Mouse (Mus musculus) heart, adult 18-20 months (tissue): Measurements from ENCODE around the gene Pigx. TPM values are rescaled to one million over a fixed set of nuclear protein-coding genes. Genes with fewer than 3 reads are reported as not detected.
A peak's percentile ranks its signal among the peaks of the same experiment; 100 is the strongest.
"Not testable (repeated sequence)": the region's sequence is repeated elsewhere in the genome, so short reads cannot be mapped to it uniquely, and the experiment has no call there.

Experiments used
- DNase-seq, 2 experiments: peaks; one replicate each; pipeline ENCODE4 v3.0.0; 2021 to 2022; ENCODE audit warnings: mixed read lengths in 1 of 2
- total RNA-seq, 2 experiments: library from RNA; stranded (reverse); gene quantifications; 2 replicates each; pipeline ENCODE4 v1.2.3; 2021

The Pigx gene
- total RNA-seq, 2 experiments from 2014 or later, result 16.7 to 16.9 TPM

DNA sequence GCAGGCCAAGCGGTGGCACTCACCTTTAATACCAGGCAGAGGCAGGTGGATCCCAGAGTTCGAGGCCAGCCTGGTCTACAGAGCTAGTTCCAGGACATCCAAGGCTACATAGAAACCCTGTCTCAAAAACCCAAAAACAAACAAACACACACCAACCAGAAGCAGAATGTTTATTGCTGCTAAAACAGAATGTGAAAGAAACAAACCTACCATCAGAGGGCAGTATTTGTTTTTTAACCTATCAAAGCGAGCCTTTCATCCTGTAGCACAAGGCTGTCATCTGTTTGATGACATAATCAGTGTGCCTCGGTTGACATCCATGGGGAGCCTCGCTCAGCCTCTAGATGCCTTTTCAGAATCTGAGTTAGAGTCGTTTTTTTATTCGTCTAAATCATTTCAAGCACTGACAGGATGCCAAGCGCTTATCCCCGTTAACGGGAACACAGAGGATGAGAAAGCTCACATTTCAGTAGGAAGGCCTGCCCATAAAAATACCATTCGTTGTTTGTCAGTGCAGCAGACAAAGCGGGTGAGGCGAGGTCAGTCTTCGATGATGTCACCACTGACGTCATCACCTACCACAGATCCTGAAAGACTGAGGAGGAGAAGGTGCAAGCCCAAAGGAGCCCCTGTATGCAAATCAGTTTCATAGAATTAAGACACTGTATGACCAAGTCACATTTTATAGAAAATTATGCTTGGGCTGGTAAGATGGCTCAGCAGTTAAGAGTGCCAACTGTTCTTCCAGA lies 11.6 kb upstream of the Pigx start:
- no peak for DNase-seq

DNA sequence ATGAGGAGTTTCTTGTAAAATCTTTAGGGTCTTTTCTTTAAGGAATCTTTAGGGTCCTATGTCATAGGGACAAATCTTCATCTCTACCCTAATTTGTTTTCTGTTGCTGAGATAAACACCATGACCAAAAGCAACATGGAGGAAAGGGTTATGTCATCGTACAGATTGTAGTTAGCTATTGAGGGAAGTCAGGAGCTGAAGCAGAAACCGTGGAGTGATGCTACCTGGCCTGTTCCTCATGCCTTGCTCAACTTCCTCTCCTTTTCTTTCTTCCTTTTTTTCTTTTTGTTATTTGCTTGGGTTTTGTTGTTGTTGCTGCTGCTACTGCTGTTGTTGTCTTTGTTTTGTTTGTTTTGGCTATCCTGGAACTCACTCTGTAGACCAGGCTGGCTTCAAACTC lies 9.0 kb upstream of the Pigx start:
- DNase-seq, result no peak

DNA sequence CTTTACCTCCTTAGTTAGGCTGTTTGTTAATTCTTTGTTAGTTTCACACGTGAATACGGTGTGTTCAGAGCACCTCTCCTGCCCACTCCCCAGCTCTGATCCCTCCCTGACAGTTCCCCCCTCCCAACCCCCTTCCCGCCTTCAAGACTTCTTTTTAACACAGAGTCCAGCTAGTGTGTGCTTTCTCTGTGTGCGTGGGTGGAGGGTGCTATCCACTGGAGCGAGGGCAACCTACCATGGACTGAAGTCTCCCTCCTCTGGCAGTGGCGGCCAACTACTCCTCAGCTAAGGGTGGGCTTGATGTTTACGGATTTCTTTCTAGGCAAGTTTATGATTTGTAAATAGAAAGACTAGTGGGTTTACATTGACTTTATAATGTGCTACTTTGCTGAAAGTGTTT lies 8.6 kb upstream of the Pigx start:
- no peak for DNase-seq

DNA sequence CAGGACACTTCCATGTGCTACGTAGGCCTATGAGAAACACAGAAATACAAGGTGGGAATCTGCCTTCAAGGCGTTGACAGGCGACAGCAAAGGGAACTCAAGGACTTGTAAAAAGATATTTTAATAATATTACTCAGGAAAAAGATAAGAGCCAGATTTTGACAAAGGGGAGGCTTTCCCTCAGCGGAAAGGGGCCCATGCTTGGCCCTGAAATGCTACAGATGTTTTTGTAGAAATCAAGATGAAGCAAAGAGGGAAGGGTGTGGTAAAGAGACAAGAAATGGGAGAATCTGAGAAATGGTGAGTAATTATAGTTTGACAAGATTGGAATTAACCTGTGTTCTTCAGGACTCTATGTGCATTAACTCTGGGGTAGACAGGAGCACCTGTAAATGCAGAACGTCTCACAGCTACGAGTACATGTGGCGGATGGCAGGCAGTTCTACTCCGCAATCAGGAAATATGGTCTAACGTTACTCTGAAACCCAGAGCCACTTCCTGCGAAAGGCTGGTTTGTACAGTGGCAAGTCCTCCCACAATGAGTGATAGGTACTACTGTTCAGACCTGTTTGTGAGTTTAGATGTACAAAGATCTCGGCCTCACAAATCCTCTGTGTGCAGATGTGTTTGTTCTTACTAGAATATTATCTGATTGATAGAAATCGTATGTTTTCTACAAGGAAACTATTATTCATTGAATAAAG lies 8.0 kb upstream of the Pigx start:
- DNase-seq, result no peak

DNA sequence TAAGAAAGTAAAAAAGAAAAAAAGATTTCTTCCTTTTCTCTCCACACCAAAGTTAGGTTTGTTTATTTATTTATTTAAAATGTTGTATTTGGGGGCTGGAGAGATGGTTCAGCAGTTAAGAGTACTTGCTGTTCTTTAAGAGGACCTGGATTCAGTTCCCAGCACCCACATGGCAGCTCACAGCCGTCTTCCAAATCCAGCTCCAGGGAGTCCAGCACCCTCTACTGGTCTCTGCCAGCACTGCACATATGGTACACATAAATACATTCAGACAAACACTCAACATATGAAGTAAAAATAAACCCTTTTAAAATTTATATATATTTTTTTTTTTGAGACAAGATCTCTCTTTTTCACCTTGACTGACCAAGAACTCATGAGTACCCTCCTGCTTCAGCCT lies 6.2 kb upstream of the Pigx start:
- no peak for DNase-seq

DNA sequence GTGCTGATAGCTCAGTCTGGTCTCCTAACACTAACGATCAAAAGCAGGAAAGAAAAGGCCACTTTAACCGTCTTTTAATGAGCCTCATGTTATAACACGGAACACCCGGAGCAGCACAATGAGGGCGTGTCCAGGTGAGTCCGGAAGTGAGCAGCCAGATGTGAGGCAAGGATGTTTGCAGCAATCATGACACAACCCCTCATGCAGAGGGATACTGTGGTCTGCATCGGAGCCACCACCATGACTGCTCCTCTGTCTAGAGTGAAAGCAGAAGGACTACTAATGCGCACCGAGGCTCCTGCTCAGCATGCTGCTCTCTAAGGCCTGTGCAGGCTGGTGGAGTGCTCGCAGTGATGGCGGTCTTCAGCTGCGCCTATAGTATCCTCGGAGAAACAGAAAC lies 2.8 kb upstream of the Pigx start:
- DNase-seq, result no peak

DNA sequence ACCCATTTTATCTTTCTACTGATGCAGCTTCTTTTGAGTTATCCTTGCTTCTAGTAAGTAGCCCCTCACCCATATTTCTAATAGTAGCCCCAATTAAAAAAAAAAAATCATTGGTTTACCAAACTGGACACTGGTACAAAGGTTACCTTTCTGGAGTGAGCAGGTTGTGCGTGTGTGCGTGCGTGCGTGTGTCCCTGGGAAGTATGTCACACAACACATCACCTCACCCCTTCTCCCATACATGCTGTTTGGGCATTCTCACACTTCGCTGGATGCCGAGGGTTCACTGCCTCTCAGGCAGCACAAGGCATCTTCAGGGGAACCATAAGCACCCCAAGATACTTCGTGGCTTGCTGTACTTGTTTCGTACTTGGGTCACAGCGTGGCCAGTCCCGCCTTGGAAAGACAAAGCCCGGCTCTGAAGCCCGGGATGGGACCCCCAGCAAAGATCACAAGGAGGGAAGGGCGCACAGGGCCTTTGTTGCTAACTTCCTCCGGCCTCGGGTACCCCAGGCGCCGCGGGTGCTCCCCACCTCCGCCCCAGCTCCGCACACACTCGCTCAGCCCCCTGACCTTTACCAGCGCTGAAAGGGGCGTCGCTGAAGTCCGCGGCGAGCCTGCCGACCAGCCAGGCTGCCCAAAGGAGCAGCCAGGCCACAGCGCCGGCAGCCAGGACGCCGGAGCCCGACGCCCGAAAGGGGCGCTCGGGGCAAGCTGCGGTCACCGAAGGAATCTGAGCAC lies 473 bp downstream of the Pigx start:
- no peak for DNase-seq

DNA sequence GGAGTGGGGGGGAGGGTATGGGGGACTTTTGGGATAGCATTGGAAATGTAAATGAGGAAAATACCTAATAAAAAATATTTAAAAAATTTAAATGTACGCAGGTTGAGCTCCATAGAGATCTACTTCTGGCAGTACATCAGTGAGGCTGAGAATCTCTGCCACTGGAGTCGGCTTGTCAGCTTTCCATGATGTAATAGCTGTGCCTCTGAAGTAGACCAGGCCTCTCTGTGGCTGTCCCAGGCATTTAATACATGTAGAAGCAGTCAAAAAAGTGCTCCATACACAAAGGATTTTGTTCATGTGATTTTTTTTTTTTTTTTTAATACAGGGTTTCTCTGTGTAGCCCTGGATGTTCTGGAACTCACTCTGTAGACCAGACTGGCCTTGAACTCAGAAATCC lies 1.8 kb downstream of the Pigx start:
- not testable (repeated sequence) for DNase-seq

DNA sequence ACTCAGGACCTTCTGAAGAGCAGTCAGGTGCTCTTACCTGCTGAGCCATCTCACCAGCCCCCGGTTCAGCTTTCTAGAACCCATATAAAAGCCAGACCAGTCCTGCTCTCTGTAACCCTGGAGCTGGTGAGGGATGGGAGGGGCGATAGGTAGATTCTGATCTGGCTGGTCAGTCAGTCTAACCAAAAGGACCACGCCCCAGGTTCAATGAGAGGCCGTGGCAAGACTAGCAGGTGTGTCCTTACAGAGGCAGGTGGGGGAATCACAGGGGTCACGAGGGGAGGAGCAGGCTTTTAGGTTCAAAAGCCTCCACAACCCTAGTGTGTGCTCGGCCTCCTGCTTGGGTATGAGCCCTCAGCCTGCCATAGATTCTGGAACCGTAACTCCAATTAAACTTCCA lies 8.1 kb downstream of the Pigx start:
- no peak for DNase-seq

DNA sequence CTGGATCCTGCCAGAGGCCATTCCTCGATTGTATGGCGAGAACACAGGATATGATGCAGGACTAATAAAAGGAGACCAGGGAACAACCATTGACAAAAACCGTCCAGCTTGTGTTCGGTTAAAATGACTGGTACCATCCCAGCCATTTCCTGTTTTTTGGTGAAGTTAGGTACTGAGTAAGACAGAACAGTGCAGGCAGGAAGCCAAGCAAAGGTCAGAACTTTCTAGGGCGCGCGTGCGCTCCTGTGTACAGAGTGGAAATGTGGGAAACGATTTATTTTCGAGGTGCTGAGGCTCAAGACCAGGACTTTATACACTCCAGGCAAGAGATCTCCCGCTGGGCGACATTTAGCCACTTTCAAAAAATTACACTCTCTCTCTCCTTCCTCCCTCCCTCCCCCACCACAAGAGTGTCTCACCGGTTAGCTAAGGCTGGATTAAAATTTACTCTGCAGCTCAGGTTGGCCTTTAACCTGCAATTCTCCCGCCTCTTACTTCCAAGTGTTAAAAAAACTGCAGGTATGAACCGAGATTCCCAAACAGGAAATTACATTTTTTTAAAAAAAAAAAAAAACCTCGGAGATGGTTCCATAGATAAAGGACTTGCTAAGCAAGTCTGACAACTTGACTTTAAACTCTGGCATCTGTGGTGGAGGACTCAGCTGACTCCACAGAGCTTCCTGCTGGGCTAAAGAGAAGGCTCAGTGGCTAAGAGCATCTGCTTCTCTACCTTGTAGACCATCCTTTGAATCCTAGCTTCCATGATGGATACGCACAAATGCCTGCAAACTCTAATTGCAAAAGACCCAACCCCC lies 11.7 kb downstream of the Pigx start:
- peak; percentile 56 to 68 for DNase-seq

DNA sequence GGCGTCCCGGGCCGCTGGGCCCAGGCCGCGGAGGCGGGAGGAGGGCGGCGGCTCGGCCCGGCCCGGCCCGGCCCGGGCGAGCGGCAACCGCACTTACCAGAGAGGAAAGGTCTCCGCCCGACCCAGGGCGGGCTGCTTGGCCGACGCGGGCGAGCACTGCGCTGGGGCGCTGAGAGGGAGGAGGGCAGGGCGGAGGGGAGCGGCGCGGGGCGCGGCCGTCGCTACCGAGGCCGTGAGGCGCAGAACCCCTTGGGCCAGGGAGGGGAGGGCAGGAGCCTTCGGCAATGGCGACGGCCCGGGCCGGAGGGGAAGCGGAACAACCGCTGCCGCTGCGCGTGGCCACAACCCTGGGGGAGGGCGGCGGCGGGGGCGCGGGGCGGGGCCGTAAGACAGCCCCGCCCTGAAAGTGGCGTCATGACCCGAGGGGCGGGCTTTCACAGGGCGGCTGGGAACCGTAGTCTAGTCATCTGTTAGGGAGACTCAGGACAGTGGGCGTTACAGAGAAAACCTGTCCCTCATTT lies 20.5 kb downstream of the Pigx start, which contains the start of gene Pak2:
Pak2 (minus strand) TSS at position 352 of the 521 bp plus-strand sequence.
- DNase-seq, result peak; percentile 90 to 93

DNA sequence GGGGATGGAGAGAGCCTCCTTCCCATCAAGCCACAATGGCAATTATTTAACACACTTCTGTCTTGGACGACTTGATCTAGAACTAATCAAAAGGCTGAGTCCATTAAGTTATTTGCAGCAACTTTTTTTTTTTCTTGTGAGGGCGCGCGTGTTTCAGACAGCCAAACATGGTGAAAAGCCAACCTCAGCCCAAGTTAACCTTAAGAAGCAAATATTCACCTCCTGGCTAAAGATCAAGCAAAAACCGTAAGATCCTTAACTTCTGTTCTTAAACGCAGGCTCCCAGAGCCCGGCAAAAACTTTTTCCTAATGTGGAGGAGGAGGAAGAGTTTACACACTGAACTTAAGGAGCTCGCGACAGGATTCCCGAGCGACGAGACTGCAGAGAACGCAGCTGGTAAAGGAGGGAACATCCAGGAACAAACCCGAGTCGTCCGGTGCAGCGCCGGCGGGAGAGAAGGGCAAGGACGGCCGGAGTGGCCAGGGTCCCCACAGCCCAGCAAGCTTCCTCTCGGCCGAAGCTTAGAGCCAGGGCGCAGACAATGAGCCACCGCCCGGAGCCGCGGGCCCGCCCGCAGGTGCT lies 21.0 kb downstream of the Pigx start:
- DNase-seq, result peak in 1 of 2 experiments; percentile 71

DNA sequence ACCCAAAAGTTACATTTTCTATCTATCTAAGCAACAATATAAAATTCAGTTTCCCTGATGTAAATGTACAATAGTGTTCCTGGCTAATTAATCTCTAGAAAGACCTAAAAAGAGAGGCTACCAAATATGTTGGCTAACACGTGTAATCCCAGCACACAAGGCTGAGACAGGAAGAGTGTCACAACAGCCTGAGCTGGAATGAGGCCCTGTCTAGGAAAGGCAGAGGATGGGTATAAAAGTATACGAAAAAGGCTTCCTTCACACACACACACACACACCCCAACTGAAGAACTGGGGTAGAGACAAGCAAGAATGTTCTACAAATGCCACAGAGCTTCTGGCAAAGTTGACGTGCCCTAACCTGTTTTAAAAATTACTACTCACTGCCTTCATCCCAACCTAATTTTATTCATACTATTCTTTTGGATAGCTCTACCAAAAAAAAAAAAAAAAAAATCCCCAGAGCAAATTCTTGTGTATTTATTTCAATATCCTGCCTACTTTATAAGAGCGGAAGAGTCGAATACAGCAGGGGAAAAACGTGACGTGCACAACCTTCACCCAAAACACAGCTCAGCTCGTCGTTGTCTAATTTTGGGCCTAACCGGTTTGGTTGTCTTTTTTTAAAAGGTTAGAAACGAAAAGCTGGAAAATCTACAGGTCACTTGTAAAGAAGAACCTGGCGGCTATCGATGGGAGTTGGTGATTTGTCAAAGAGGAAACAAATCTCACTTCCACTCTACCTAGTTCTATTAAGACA lies 21.7 kb downstream of the Pigx start:
- DNase-seq, result peak in 1 of 2 experiments; percentile 44

DNA sequence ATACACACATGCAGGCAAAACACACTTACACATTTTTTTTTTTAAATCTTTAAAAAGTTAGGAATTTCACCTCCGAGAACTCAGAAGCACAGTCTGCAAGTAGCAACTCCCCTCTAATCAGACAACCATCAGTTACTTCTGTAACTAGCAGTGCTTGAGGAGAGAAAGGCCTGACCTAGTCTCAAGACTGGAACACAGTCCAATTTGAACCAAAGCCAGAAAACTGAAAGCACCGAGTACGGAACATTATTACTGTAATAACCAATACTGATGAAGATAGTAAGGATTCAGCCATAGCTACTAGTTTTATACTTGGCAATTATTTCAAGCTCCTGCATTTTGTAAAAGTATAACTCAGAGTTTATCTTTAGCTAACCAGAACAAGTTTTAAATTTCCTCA lies 23.1 kb downstream of the Pigx start:
- peak; percentile 28 to 33 for DNase-seq

DNA sequence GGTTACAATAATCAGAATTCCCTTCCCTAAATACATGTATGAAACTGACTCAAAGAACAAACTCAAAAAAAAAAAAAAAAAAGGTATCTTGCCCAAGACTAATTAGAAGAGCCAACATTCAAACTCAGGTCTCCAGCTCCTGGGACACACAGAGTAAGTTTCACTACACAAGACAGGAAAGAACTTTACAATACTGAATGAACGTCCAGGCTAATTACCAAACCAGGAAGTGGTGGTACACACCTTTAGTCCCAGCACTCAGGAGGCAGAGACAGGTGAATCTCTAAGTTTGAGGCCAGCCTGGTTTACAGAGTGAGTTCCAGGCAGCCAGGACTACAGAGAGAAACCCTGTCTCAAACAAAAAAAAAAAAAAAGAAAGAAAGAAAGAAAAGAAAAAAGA lies 23.8 kb downstream of the Pigx start:
- no peak for DNase-seq

DNA sequence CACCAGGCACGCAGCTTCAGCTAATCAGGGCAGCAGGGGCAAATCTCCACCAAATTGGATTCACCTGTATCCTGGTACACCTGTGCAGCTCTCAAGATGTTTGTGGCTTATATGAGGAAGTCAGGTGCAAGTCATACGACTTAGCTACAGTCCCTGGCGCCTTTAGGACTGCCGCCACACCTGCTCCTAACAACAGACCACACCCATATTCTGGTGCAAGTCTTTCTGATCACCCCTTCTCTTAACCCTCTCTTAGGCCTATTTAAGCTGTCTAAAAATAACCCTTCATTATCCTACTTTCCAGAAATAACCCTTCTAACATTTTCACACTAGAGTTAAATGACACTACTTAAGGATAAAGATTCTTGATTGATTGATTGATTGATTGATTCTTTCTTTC lies 29.5 kb downstream of the Pigx start:
- DNase-seq, result not testable (repeated sequence)

DNA sequence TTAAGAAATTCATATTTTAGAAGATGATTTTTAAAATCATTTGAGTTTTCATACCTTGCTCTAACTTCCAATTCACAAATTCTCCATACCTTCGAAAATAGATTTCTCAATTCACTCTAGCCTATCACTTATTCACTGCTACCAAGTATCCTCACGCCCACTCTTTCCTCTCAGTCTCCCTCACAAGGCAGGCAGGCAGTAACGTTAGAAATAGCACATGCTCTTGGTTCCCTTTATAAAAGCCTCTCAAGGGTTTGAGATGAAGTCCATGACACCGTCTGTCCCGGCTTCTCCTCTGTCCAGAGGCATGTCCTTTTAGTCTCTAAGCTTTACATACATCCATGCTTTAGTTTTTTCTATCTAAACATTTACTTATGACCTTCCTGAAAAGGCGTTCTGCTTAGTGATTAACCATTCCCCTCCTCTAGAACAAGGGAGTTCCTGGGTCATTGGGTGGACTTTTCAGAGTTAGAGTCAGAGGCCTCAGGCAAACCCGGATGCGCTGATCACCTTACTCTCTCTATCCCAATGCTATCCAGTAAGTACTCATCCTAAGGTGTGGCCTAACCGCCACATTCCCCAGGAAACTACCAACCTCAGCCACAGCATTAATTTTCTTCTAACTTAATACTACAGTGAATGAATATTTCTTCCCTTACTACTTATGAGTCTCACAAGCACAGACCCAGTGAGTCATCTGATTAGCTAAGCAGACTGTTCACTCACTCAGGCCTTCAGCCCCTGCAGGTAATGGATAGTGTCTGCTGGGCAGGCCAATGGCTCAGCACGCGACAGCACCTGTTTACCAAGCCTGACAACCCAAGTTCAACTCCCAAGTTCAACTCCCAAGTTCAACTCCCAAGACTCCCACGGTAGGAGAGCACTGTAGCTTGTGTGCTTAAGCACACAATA lies 30.9 kb downstream of the Pigx start:
- DNase-seq, result no peak

DNA sequence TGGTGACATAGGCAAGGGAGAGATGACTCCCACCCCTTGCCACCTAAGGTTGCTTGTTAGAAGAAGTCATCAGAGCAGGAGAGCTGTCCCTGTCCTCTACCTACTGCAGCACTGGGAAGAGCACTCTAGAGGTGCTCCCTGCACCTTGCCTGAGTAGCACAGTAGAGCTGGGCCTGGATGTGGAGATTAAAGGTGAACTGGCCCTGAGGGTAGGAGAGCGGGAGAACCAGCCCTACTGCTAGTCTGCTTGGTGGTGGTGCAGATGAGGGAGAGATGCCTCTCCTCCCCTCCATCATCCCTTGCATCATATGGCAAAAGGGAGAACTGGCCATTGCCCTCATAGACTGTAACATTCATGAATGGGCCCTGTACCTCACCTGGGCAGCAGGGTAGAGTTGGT lies 32.6 kb downstream of the Pigx start:
- DNase-seq, result no peak

DNA sequence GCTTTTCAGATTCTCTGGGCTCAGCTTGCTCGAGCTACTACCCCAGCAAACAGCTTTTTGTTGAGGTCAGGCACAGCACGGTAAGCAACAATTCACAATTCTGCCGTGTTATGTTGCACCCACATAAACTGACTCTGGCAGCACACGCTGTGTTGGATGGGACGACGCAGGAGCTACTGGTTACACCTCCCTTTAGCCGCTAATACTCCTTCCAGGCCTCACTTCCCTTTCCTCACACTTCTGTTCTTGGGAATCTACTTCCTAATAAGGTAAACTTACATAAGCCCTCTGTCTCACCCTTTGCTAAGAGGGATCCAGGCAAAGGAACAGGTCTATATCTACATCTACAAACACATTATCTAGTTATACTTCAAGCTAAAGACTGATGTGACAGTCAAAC lies 35.6 kb downstream of the Pigx start:
- DNase-seq, result no peak

DNA sequence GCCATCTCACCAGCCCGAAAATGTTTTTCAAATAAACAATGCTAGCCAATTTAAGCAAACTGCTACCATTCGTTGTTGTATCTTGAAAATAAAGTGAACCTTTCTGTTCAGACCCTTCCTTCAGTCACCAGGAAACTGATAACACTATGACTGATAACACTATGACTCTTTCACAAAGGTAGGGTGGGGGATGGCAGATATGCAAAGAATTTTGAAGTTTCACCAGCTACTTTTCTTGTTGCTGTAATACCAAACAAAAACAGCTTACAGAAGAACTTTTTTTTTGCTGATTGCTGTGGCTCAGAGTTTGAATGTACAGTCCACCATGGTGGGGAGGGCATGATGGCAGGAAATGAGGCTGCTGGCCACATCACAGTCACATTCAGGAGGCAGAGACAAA lies 37.3 kb downstream of the Pigx start:
- DNase-seq, result no peak
